Mouse (Mus musculus) heart, embryonic 13.5 days (tissue): ENCODE measurements around the gene Cyp2a22. TPM values are rescaled to one million over a fixed set of nuclear protein-coding genes. Genes with fewer than 3 reads are reported as not detected.
"Not testable (repeated sequence)": the region's sequence is repeated elsewhere in the genome, so short reads cannot be mapped to it uniquely, and the experiment has no call there.

Experiments
- ATAC-seq: fragments of 200-750 bp; cut with Nextera tagmentation; 2 replicates; pipeline ENCODE4 v1.8.0; 2017; ENCODE audit warnings: moderate TSS enrichment; ENCODE audit not compliant: insufficient number of reproducible peaks, low FRiP score, low TSS enrichment; ENCODE audit errors: extremely low read depth
- H3K27ac ChIP-seq: fragments of 300-500 bp; sonication (generic); replicated peaks from 2 replicates; pipeline ENCODE4 v1.5.1; 2015; ENCODE audit warnings: moderate library complexity, mild to moderate bottlenecking, inconsistent platforms
- H3K27me3 ChIP-seq: fragments of 300-500 bp; sonication (generic); replicated peaks from 2 replicates; pipeline ENCODE4 v1.6.1; 2015; ENCODE audit warnings: mild to moderate bottlenecking, inconsistent platforms
- H3K36me3 ChIP-seq: fragments of 300-500 bp; sonication (generic); 2 replicates; pipeline ENCODE4 v1.6.1; 2015; ENCODE audit warnings: mild to moderate bottlenecking, inconsistent platforms
- H3K4me1 ChIP-seq: fragments of 300-500 bp; sonication (generic); 2 replicates; pipeline ENCODE4 v1.6.1; 2015; ENCODE audit warnings: inconsistent platforms
- H3K4me2 ChIP-seq: fragments of 300-500 bp; sonication (generic); 2 replicates; pipeline ENCODE4 v1.6.1; 2015; ENCODE audit warnings: inconsistent platforms, mild to moderate bottlenecking, moderate library complexity
- H3K4me3 ChIP-seq: fragments of 300-500 bp; sonication (generic); 2 replicates; pipeline ENCODE4 v1.5.1; 2015; ENCODE audit warnings: moderate library complexity, mild to moderate bottlenecking, inconsistent platforms
- H3K9ac ChIP-seq: fragments of 300-500 bp; sonication (generic); 2 replicates; pipeline ENCODE4 v1.6.1; 2015; ENCODE audit warnings: inconsistent platforms, mild to moderate bottlenecking, moderate library complexity
- H3K9me3 ChIP-seq: fragments of 300-500 bp; sonication (generic); 2 replicates; pipeline ENCODE4 v1.6.1; 2016; ENCODE audit warnings: inconsistent platforms
- WGBS: fragments of 180-500 bp; shearing (Covaris S2); methylation state at CpG from one replicate; pipeline ENCODE4 v1.1.7; 2015; ENCODE audit warnings: mixed read lengths; 5-methylcytosine and 5-hydroxymethylcytosine counted together
- polyA plus RNA-seq: library from polyadenylated mRNA; unstranded; fragments of >200 nt; fragmentation: Nextera tagmentation; extraction: Ambion mirVana; gene quantifications from 2 replicates; pipeline ENCODE4 v1.2.1, GENCODE M21; 2015

Gene Cyp2a22
- not detected in 2 replicates for polyA plus RNA-seq

DNA sequence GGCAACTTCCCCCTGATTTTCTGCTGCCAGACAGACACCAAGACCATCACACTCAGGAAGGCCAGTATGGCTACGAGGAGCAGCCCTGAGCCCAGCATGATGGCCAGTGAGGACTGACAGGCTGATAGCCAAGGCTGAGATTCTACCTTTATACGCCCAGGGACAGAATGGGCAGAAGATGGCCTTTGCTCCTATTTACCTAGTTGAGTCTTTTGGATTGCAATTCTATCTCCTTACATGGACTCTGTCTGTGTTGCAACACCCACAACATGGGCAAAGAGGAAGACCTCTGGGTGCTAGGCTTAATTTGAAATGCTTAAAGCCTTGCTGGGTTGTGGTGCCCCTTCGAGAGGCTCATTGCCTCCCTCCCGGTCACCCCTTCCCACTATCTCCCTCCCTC lies at the start of gene Cyp2a22:
Gene Cyp2a22 (minus strand): TSS at position 123 of the 400 bp plus-strand sequence.
- ATAC-seq, result no peak
- Histone ChIP-seq H3K27me3 (no peaks in the 10 kb centered on the region), H3K9ac (no peak within 1 kb of the TSS), H3K4me2 (no peak within 1 kb of the TSS), H3K36me3 (no peaks in the 10 kb centered on the region), H3K4me1 (no peaks in the 10 kb centered on the region), H3K9me3 (peaks cover 13% of the 10 kb centered on the region), H3K4me3 (no peak within 1 kb of the TSS), H3K27ac (no peak within 1 kb of the TSS)
- 73% methylated on average over 4 of the region's 4 CpGs for WGBS

DNA sequence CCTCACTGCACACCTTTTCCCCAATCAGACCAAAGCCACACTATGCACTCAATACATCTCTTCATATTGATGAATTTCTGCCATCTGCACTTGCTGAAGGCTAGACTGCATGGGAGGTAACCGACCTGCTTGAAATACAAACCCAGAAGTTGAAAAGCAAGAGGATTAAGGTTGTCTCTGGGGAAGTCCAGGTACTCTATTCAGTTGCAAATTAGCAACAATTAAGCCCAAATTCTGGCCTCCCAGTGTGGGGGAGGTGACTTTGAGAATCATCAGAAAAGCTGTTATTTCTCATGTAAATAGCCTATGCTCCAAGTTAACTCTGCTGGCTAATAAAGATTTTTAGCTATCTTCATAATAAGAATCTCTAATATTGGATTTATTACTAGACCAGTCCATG lies 44.0 kb upstream of the Cyp2a22 start:
- H3K4me1 ChIP-seq, H3K27ac ChIP-seq, ATAC-seq, H3K36me3 ChIP-seq, H3K9ac ChIP-seq, H3K4me3 ChIP-seq, H3K4me2 ChIP-seq, H3K27me3 ChIP-seq, H3K9me3 ChIP-seq: not testable (repeated sequence)
- 38% methylated on average over 1 of the region's 1 CpGs for WGBS

DNA sequence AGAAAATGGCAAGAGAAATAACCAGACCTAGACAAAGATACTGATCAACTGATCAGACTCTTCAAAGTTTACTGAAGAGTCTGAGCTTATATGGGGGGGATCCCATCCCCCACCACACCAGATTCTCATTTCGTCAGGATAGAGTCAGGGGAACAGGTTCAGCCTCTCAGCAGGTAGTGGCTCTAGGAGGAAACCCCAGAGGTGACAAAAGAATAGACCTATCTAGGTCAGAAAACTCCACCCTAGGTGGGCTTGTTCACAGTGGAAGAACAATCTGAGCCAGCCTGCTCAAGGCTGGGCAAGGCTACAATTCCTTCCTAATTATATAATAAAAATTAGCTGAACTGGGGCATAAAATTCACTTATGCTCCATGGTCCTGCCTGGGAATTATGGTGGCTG lies 43.4 kb upstream of the Cyp2a22 start:
- 47% methylated on average over 1 of the region's 1 CpGs for WGBS
- Histone ChIP-seq H3K9me3 (no peaks in the 10 kb centered on the region), H3K4me1 (no peaks in the 10 kb centered on the region), H3K36me3 (no peaks in the 10 kb centered on the region), H3K27me3 (no peaks in the 10 kb centered on the region), H3K9ac (no peak overlapping the region), H3K4me3 (no peak overlapping the region), H3K27ac (no peak overlapping the region), H3K4me2 (no peak overlapping the region)
- ATAC-seq, result no peak

DNA sequence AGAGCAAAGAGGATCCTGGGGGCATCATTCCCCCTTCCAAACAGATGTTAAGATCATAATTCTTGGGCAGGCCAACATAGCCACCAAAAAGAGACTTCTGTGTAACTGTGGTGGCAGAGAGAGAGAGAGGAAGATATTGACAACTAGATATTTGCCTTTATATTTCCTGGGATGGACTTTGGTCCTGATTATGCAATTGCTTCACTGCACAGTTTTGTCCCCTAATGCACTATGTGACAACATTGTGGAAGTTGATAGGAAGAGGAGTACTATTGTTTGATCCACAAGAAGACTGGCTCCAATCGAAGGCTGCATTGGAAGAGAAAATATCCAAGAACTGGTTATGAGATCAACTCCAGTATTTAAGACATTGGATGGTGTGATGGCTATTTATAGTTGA lies 42.8 kb upstream of the Cyp2a22 start:
- not testable (repeated sequence) for H3K27me3 ChIP-seq, H3K9me3 ChIP-seq, H3K4me1 ChIP-seq, H3K27ac ChIP-seq, ATAC-seq, H3K9ac ChIP-seq, H3K36me3 ChIP-seq, H3K4me2 ChIP-seq, H3K4me3 ChIP-seq
- WGBS, result 63% methylated on average over 1 of the region's 1 CpGs

DNA sequence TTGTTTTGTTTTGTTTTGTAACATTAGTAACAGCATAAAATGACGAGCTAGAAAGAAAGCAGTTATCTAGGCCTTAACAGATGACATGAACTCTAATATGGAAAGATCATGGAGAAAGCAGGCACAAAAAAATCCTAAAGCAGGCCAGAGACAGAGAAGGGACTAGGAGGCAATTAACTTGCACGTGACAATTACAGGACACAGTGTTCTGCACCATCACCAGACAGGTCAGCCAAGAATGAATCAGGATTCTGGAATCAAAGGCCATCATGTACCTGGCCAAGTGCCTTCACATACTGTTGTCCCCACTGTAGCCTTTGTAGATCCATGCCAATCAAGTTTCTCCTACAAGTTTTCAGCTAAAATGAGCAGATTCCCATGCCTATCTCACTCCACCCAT lies 42.3 kb upstream of the Cyp2a22 start:
- not testable (repeated sequence) for H3K4me2 ChIP-seq, H3K36me3 ChIP-seq, ATAC-seq, H3K9ac ChIP-seq, H3K4me3 ChIP-seq, H3K27me3 ChIP-seq, H3K4me1 ChIP-seq, H3K27ac ChIP-seq, H3K9me3 ChIP-seq
- whole genome bisulfite sequencing, result 58% methylated on average over 2 of the region's 2 CpGs

DNA sequence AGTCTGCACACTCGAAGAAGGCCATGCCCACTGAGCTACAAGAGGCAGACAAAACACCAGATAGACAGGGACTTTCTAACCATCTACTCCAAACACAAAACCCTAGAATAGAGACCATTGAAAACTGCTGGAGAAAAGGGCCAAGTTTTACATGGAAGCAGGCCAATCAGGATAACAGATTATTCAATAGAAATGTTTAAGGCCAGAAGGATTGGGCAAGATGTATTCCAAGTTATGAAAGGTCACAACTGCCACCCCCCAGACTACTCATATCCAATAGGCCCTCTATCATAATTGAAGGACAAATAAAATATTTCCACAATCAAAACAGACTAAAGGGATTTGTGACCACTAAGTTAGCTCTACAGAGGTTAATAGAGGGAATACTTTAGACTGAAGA lies 23.2 kb upstream of the Cyp2a22 start:
- H3K36me3 ChIP-seq, H3K9me3 ChIP-seq, H3K4me3 ChIP-seq, H3K27ac ChIP-seq, H3K4me1 ChIP-seq, H3K9ac ChIP-seq, H3K4me2 ChIP-seq, ATAC-seq, H3K27me3 ChIP-seq: not testable (repeated sequence)
- 27% methylated on average over 1 of the region's 1 CpGs for WGBS

DNA sequence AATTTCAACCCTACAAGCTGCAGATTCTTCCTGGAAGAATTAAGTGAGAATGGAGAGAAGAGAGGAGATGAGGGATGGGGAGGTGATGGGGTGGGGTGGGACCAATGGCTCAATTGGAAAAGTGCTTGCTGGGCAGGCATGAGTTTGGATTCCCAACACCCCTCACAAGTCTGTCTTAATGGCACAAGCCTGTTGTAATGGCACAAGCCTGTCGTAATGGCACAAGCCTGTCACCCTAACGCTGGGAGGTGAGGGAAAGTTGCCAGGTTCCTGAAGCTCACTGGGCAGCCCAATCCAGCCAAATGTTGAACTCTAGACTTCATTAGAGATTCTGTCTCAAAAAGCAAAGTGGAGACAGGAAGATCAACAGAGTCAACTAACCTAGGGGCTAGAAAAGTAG lies 14.1 kb upstream of the Cyp2a22 start:
- whole genome bisulfite sequencing, result 76% methylated on average over 2 of the region's 2 CpGs
- ATAC-seq, H3K4me2 ChIP-seq, H3K9ac ChIP-seq, H3K4me1 ChIP-seq, H3K4me3 ChIP-seq, H3K27me3 ChIP-seq, H3K27ac ChIP-seq, H3K36me3 ChIP-seq, H3K9me3 ChIP-seq: not testable (repeated sequence)

DNA sequence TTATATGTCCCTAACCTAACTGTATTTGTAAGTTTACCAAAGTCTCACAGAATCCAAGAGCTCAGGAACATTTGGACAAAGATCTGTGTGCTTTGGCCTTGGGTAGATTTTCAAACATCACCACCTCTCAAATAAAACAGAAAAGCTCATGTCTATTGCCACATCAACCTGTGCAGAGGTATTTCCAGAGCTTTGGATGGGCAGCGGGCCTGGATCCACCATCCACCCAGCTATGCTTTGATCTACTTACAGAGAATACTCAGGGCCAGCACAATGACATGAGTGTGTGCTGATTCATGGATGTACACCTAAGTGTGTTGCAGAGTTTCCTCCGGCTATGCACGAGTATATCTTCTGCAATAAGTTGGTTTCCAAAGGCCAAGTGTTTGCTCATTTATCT lies 13.5 kb upstream of the Cyp2a22 start:
- not testable (repeated sequence) for H3K27me3 ChIP-seq, H3K4me2 ChIP-seq, H3K36me3 ChIP-seq, H3K9ac ChIP-seq, ATAC-seq, H3K4me1 ChIP-seq, H3K4me3 ChIP-seq, H3K9me3 ChIP-seq, H3K27ac ChIP-seq
- 58% methylated on average over 3 of the region's 3 CpGs for WGBS

DNA sequence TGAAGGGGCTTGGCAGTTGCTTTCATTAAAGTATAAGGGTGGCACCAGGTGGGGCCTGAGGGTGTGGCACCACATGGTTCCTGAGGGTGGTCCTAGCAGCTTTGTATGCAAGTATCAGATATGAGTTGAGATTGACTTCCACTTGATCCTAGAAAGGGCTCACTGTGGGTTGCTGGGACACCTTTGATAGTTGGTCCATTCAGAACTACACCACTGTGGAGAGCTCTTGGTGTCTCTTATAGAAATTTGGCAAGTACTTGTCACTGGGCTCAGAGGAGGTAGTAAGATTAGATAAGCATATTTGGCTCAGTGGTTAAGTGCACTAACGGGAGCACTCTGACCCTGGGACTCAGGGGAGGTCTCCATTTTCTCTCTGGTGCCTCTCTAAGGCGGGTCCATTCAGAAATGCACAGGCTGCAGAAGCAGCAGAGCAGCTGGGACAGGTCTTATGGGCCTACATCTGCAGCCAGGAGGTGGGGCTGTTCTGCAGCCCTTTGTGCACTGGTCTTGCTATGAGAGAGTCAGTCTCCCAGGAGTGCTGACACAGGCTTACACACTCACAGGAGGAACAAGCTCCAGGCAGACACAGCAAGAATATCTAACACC lies 2.2 kb upstream of the Cyp2a22 start:
- not testable (repeated sequence) for H3K4me1 ChIP-seq, H3K27me3 ChIP-seq, H3K36me3 ChIP-seq, ATAC-seq, H3K4me2 ChIP-seq, H3K9me3 ChIP-seq, H3K27ac ChIP-seq, H3K9ac ChIP-seq, H3K4me3 ChIP-seq
- WGBS, result 41% methylated on average over 2 of the region's 2 CpGs

DNA sequence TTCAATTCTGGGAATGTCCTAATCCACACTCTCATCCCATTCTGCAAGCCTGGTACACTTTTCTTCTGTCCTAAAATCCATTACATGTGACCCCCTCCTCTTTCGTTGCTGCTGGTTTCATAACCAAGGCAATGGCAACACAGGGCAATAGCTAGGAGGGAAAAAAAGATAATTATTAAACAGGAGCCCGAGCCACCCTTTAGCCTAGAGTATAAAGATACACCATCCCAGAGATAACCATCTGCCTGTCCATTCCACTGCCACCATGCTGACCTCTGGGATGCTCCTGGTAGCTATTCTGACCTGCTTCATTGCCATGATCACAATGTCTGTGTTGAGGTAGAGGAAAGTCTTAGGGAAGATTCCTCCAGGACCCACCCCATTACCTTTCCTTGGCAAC lies 22.1 kb downstream of the Cyp2a22 start:
- ATAC-seq, H3K4me3 ChIP-seq, H3K36me3 ChIP-seq, H3K4me2 ChIP-seq, H3K4me1 ChIP-seq, H3K27me3 ChIP-seq, H3K27ac ChIP-seq, H3K9ac ChIP-seq: not testable (repeated sequence)
- 59% methylated on average over 2 of the region's 2 CpGs for WGBS
- H3K9me3 ChIP-seq, result peaks cover 14% of the 10 kb centered on the region; the same call in 1 of the 2 replicates
